Mouse (Mus musculus) cortical plate, adult 2 months (tissue): ENCODE measurements around the gene Rapgefl1. TPM values are rescaled to one million over a fixed set of nuclear protein-coding genes. Genes with fewer than 3 reads are reported as not detected.

Experiments
- H3K27ac ChIP-seq: fragments of 200-500 bp; 2 replicates; pipeline ENCODE4 v1.5.1; 2012; ENCODE audit warnings: low read length, control low read depth, inconsistent platforms; ENCODE audit not compliant: insufficient read depth
- H3K4me1 ChIP-seq: fragments of 200-500 bp; 2 replicates; pipeline ENCODE4 v1.6.1; 2011; ENCODE audit warnings: low read length; ENCODE audit not compliant: control insufficient read depth, insufficient read depth
- H3K4me3 ChIP-seq: fragments of 200-500 bp; 2 replicates; pipeline ENCODE4 v1.5.1; 2011; ENCODE audit warnings: mild to moderate bottlenecking, low read length, control low read depth; ENCODE audit not compliant: insufficient read depth
- CTCF ChIP-seq: fragments of 200-500 bp; IDR thresholded peaks from 2 replicates; pipeline ENCODE4 v1.5.1; 2011; ENCODE audit warnings: mild to moderate bottlenecking, control low read depth, low read length; ENCODE audit not compliant: insufficient read depth; ENCODE audit errors: extremely low read depth
- POLR2A ChIP-seq: fragments of 200-500 bp; IDR thresholded peaks from 2 replicates; pipeline ENCODE4 v1.6.1; 2011; ENCODE audit warnings: mild to moderate bottlenecking, low read length, control low read depth; ENCODE audit not compliant: insufficient read depth; ENCODE audit errors: extremely low read depth
- polyA plus RNA-seq: library from polyadenylated mRNA; depleted of rRNA; stranded (reverse); fragments of >200 nt; gene quantifications from 2 replicates; pipeline ENCODE4 v1.2.3, GENCODE M21; 2012

Gene Rapgefl1
- polyA plus RNA-seq, 1 experiment, result 153 TPM

DNA sequence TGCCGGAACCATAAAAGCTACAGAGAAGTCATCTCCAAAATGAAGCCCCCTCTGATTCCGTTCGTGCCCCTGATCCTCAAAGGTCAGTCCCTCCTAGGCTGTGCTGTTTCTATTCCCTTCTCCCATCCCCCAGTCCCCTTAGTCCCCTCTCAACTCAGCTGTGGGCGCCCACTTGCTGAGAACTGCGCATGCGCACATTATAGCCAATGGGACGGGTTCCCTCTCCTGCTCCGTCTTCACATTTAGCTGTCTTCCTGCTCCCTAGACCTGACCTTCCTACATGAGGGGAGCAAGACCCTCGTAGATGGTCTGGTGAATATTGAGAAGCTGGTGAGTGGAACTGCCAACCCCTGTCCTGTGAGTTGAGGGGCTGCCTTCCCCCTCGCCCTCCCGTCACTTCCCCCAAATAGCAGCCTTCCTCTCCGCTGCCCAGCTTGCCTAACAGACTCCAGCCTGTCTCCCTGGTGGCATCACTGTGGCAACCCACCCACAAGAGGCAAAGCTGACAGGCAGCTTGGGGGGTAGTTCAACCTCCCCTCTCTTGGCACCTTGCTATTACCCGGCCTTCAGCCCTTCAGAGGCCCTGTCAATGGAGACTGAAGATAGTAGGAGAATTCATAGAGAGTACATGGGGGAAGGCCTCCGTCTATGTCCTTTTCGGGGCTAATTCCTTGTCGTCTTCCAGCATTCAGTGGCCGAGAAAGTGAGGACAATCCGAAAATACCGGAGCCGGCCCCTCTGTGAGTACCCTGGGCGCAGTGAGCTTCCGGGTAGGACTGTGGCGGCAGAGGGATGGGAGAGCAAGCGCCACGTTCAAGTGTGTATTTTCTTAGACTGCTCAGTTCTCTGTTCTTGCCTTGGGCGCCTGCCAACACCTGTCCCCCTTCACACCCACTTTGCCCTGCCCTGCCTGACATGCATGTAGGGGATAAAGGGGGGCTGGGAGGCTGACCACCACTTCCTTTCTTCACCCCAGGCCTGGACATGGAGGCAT, 13.8 kb downstream of the Rapgefl1 start:
- TF ChIP-seq CTCF (no peak), POLR2A (no peak)
- peak overlapping the region; percentile 53; the same call in 1 of the 2 replicates for H3K27ac ChIP-seq

DNA sequence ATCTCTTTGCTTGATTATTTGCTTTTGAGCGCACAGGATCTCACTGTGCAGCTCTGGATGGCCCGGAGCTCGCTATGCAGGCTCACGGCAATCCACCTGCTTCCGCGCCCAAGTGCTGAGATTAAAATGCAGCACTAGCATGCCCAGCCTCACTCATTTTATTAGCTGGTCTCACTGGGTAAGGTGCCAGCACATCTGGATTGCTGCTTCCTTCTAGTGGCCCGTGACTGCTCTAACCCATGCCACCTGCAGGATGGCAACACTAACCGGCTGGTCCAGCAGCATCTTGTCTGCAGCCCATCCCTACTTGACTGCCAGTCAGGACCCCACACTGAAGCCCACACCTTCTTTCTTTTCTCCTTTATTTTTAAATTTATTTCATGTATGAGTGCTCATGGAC, 17.5 kb downstream of the Rapgefl1 start:
- 0 out of 2 replicates have a peak, but pooled peaks cover 2% of the 10 kb centered on the region for H3K4me1 ChIP-seq
- no peak for TF ChIP-seq CTCF
- no peak for TF ChIP-seq POLR2A
- H3K27ac ChIP-seq, result no peak overlapping the region
- H3K4me3 ChIP-seq, result no peak overlapping the region

More for the DNA sequence above, 13.8 kb downstream of the Rapgefl1 start:
- Histone ChIP-seq H3K4me3 (no peak overlapping the region; the same call in 1 of the 2 replicates), H3K4me1 (0 out of 2 replicates have a peak, but pooled peaks cover 2% of the 10 kb centered on the region)

DNA sequence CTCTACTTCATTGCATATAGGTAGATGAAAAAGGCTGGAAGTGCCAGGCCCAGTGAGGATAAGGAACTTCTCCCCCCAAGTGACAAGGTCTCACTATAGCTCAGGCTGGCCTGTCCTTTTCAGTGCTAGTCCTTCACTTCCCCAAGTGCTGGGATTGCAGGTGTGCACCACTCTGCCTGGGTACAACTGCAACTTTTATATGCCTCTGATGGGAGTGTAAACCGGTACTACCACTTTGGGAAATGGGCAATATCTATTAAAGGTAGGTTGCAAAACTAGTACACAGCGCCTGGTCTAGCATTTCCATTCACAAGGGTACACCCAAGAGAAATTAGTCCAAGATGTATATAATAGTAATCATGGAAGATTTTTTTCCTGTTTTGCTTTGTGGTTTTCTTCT, 18.1 kb downstream of the Rapgefl1 start:
- Histone ChIP-seq H3K4me1 (0 out of 2 replicates have a peak, but pooled peaks cover 2% of the 10 kb centered on the region), H3K27ac (no peak overlapping the region), H3K4me3 (no peak overlapping the region)
- TF ChIP-seq POLR2A (no peak), CTCF (no peak)

DNA sequence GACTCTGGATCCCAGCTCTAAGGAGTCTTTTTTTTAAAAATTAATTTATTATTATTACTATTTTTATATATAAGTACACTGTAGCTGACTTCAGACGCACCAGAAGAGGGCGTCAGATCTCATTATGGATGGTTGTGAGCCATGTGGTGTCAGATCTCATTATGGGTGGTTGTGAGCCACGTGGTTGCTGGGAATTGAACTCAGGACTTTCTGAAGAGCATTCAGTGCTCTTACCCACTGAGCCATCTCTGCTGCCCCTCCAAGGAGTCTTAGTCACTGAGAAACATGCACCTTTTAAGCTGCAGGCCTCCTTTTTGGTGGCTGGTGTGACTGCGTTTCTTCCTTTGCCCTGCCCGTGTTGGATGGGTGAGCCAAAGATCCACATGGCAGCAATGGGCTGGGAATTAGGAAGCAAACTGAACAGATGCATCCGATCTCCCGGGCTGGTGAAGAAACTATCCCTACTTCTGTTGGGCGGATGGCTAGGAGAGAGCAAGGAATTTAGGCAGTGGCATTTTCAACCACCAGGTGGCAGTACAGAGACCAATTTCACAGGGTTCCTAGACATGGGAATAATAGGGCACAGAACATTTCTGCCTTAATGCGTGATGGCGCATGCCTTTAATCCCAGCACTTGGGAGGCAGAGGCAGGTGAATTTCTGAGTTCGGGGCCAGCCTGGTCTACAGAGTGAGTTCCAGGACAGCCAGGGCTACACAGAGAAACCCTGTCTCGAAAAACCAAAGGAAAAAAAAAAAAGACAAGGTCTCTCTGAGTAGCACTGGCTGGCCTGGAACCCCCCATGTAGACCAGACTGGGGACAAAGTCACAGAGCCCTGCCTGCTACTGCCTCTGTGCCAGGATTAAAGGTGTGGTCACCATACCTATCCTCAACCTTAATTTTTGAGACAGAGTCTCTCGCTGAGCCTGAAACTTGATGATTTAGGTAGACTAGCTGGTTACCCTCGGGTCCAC, 22.5 kb downstream of the Rapgefl1 start:
- Histone ChIP-seq H3K4me1 (peaks cover 3% of the 10 kb centered on the region; the same call in 1 of the 2 replicates), H3K27ac (no peak overlapping the region), H3K4me3 (no peak overlapping the region)
- no peak for TF ChIP-seq POLR2A
- TF ChIP-seq CTCF, result peak; percentile 84

DNA sequence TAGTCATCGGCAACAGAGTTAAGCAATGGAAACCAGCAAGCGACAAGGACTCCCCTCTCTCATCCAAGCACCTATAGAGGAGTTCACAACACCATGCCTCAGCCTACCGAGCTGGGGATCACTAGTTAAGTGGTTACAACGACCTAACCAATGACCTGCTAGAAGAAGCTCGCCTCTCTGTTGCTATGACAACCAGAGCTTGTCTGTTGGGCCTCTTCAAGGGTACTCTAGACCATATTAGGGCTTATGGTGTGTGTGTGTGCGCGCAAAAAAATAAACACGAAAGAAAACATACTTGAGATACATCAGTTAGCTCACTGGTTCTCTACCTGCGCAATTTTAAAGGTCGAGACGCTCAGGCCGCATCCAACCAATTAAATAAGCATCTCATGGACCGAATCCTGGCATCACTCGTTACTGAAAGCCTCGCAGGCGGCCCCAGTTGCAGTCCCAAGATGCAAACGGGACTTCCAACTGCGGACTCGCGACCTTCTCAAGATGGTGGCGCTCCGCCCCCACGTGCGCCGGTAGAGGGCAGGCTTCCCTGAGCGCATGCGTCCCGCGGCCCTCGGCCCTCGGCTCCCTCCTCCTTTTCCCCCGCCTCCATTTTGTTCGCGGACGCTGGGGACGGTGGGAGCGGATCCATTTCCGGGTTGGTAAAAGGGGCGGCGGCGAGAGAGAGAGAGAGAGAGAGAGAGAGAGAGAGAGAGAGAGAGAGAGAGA, 26.6 kb downstream of the Rapgefl1 start, which contains the start of gene Wipf2:
Gene Wipf2, plus strand, starts transcription at position 611 of the 723 bp plus-strand sequence.
- Histone ChIP-seq H3K4me3 (peak within 1 kb of the TSS; percentile 76), H3K4me1 (peaks cover 4% of the 10 kb centered on the region), H3K27ac (peak within 1 kb of the TSS; percentile 38)
- TF ChIP-seq POLR2A, result peak; percentile 66; the same call in 1 of the 2 replicates
- TF ChIP-seq CTCF, result peak; percentile 28; the same call in 1 of the 2 replicates

DNA sequence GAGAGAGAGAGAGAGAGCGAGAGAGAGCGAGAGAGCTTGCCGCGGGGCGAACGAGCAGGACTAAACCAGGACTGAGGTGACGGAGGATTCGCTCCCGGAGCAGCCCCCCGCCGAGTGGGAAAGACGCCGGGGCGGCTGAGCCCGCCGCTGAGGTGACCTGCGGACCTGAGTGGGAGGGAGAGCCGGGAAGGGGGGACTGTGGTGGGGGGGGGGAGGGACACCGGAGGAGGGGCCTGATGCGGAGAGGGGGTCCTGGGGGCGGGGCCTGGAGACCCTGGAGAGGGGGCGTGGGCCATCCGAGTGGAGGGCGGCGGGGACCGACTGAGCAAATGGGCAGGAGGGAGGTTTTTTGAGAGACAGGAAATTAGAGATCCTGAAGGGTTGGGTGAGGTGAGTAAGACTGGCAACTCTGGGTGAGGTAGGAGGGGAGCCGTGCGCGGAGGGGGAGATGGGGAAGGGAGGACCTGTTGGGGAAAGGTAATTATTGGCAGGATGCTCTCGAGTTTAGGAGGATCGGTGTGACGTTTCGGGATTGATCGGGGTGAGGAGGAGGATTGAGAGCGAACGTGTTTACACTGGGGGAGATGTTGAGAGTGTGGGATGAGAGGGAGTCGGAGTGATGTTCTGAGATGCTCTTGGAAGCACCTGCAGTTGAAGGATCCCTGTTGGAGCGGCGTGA, 27.3 kb downstream of the Rapgefl1 start:
- TF ChIP-seq CTCF, result no peak
- TF ChIP-seq POLR2A, result 0 out of 2 replicates have a peak, but pooled peaks have one; percentile 11
- Histone ChIP-seq H3K27ac (no peak overlapping the region), H3K4me3 (peak overlapping the region; percentile 76), H3K4me1 (peaks cover 4% of the 10 kb centered on the region)

DNA sequence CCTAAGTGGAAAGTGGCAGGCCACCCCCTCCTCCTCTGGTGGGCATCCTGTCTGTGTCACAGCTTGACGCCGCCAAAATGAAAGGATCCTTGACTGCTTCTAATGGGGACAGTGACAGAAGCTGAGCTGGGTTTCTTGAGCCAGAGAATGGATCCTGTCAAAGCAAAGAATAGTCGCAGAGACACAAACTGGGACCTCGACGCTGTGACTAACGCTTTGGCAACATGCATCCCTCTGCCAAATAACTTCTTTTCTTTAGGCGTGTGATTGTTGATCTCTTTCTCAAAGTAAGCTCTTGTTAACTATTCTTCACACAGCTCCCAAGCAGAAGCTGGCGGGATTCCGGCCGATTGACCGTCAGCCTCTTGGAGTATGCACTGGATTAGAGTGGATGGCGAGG, 30.7 kb downstream of the Rapgefl1 start:
- no peak overlapping the region for H3K4me3 ChIP-seq
- TF ChIP-seq CTCF (no peak), POLR2A (no peak)
- peaks cover 14% of the 10 kb centered on the region for H3K4me1 ChIP-seq
- no peak overlapping the region for H3K27ac ChIP-seq

DNA sequence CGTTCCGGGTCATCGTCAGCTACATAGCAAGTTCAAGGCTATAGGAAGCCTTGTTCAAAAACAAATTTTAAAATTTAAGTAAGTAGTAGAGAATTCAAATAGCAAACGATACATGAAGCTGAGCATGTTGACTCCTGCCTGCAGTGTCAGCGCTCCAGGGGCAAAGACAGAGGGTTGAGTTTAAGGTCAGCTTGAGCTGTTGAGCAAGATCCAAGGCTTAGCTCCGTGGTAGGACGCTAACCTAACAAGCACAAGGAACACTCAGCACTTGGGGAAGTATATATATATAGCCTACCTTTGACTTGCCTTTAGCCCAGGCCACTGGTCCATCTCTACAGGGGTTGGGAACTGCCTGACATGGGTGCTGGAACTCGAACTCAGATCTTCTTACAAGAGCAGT, 33.3 kb downstream of the Rapgefl1 start:
- no peak overlapping the region for H3K4me3 ChIP-seq
- peaks cover 12% of the 10 kb centered on the region for H3K4me1 ChIP-seq
- TF ChIP-seq POLR2A (no peak), CTCF (no peak)
- H3K27ac ChIP-seq, result no peak overlapping the region
